Mouse (Mus musculus) left cerebral cortex, adult 18-20 months (tissue): ENCODE results near the gene Eif2b4. TPM values are rescaled to one million over a fixed set of nuclear protein-coding genes. Genes with fewer than 3 reads are reported as not detected.

Source experiments
- DNase-seq, 2 experiments: peaks; one replicate each; pipeline ENCODE4 v3.0.0; 2021 to 2022; ENCODE audit warnings: low spot score in 2 of 2, mixed read lengths in 1 of 2
- total RNA-seq, 2 experiments: library from RNA; stranded (reverse); gene quantifications; 2 replicates each; pipeline ENCODE4 v1.2.3; 2021

Gene Eif2b4
- total RNA-seq, 2 experiments from 2014 or later = 35.4 to 40.1 TPM

- no peak for DNase-seq
These were observed 8.0 kb upstream of the Eif2b4 start for GRCm38 (mm10) chr5:31201042-31201741.

- DNase-seq = no peak
These were observed 7.1 kb upstream of the Eif2b4 start for GRCm38 (mm10) chr5:31200327-31200768.

- DNase-seq = no peak
These were observed 6.7 kb upstream of the Eif2b4 start for GRCm38 (mm10) chr5:31199893-31200292.

- DNase-seq = no peak
These were observed 6.2 kb upstream of the Eif2b4 start for GRCm38 (mm10) chr5:31199321-31199892.

- DNase-seq = no peak
These were observed 5.5 kb upstream of the Eif2b4 start for GRCm38 (mm10) chr5:31198616-31199320.

GRCm38 (mm10) chr5:31198170-31198569, 4.9 kb upstream of the Eif2b4 start:
- no peak for DNase-seq

GRCm38 (mm10) chr5:31197072-31197471, 3.8 kb upstream of the Eif2b4 start:
- no peak for DNase-seq

- no peak for DNase-seq
These were observed 3.0 kb upstream of the Eif2b4 start for GRCm38 (mm10) chr5:31196207-31196606.

- no peak for DNase-seq
These were observed 2.4 kb upstream of the Eif2b4 start for GRCm38 (mm10) chr5:31195671-31196070.

- DNase-seq = no peak
These were observed 1.6 kb upstream of the Eif2b4 start for GRCm38 (mm10) chr5:31194486-31195485.

- DNase-seq = no peak
These were observed 526 bp upstream of the Eif2b4 start for GRCm38 (mm10) chr5:31193631-31194281.

GRCm38 (mm10) chr5:31192045-31192938, 938 bp downstream of the Eif2b4 start:
- no peak for DNase-seq

- no peak for DNase-seq
These were observed 3.0 kb downstream of the Eif2b4 start for GRCm38 (mm10) chr5:31190201-31190600.

GRCm38 (mm10) chr5:31188223-31188840, 4.9 kb downstream of the Eif2b4 start:
- no peak for DNase-seq

- no peak for DNase-seq
These were observed 9.6 kb downstream of the Eif2b4 start for GRCm38 (mm10) chr5:31183678-31184077.

GRCm38 (mm10) chr5:31181183-31181770, 12.0 kb downstream of the Eif2b4 start:
- no peak for DNase-seq

- peak; percentile 96 to 97 for DNase-seq
These were observed 13.2 kb downstream of the Eif2b4 start, which contains the start of the genes Gm29609 and Gtf3c2 for GRCm38 (mm10) chr5:31179766-31180630. TSS of gene Gm29609 (minus strand) at chr5:31179911. TSS of gene Gtf3c2 (minus strand) at chr5:31180144.
